Mouse (Mus musculus) stomach, postnatal 0 days (tissue): ENCODE data around the gene Tbc1d2b. TPM values are rescaled to one million over a fixed set of nuclear protein-coding genes. Genes with fewer than 3 reads are reported as not detected.

Source experiments
- ATAC-seq: fragments of 200-750 bp; cut with Nextera tagmentation; 2 replicates; pipeline ENCODE4 v1.8.0; 2017; ENCODE audit not compliant: low FRiP score, low TSS enrichment
- DNase-seq: peaks from one replicate; pipeline ENCODE4 v3.0.0-alpha.2; 2016; ENCODE audit warnings: low spot score
- H3K27ac ChIP-seq: fragments of 300-500 bp; sonication (generic); replicated peaks from 2 replicates; pipeline ENCODE4 v1.5.1; 2014; ENCODE audit warnings: mild to moderate bottlenecking, control low read depth
- H3K27me3 ChIP-seq: fragments of 300-500 bp; sonication (generic); 2 replicates; pipeline ENCODE4 v1.6.1; 2014; ENCODE audit warnings: low read length; ENCODE audit not compliant: control insufficient read depth, insufficient read depth
- H3K36me3 ChIP-seq: fragments of 300-500 bp; sonication (generic); 2 replicates; pipeline ENCODE4 v1.6.1; 2014; ENCODE audit warnings: low read length, mixed read lengths; ENCODE audit not compliant: control insufficient read depth, insufficient read depth
- H3K4me1 ChIP-seq: fragments of 300-500 bp; sonication (generic); replicated peaks from 2 replicates; pipeline ENCODE4 v1.6.1; 2014; ENCODE audit warnings: antibody characterized with exemption; ENCODE audit not compliant: control insufficient read depth, insufficient read depth
- H3K4me2 ChIP-seq: fragments of 300-500 bp; sonication (generic); replicated peaks from 2 replicates; pipeline ENCODE4 v1.6.1; 2014; ENCODE audit warnings: low read depth, mild to moderate bottlenecking, control low read depth, moderate library complexity
- H3K4me3 ChIP-seq: fragments of 300-500 bp; sonication (generic); 2 replicates; pipeline ENCODE4 v1.5.1; 2014; ENCODE audit warnings: low read depth, low read length, control low read depth
- H3K9ac ChIP-seq: fragments of 300-500 bp; sonication (generic); 2 replicates; pipeline ENCODE4 v1.6.1; 2014; ENCODE audit warnings: mild to moderate bottlenecking, low read length, control low read depth, mixed read lengths
- H3K9me3 ChIP-seq: fragments of 300-500 bp; sonication (generic); 2 replicates; pipeline ENCODE4 v1.6.1; 2016; ENCODE audit warnings: low read length; ENCODE audit not compliant: control insufficient read depth
- CTCF ChIP-seq: IDR thresholded peaks from 2 replicates; pipeline ENCODE4 v1.5.1; 2016; ENCODE audit warnings: antibody characterized with exemption, low read depth, mild to moderate bottlenecking, moderate library complexity
- EP300 ChIP-seq: optimal IDR thresholded peaks from 2 replicates; pipeline ENCODE3; 2016; ENCODE audit warnings: antibody characterized with exemption
- WGBS: fragments of 180-500 bp; shearing (Covaris S2); extraction: QIAGEN DNeasy Blood & Tissue Kit; methylation state at CpG from one replicate; pipeline ENCODE4 v1.1.7; 2014; 5-methylcytosine and 5-hydroxymethylcytosine counted together
- polyA plus RNA-seq: library from polyadenylated mRNA; unstranded; fragments of >200 nt; fragmentation: Nextera tagmentation; extraction: Ambion mirVana; gene quantifications from 2 replicates; pipeline ENCODE4 v1.2.1, GENCODE M21; 2015

Gene Tbc1d2b
- polyA plus RNA-seq, 1 experiment from 2014 or later = 6.6 TPM

- WGBS = 83% methylated on average over 5 of the region's 5 CpGs
- no peaks in the 10 kb centered on the region for H3K9me3 ChIP-seq
Measured at GRCm38 (mm10) chr9:90179409-90179808, 91.2 kb downstream of the Tbc1d2b start.

GRCm38 (mm10) chr9:90173330-90173729 is 97.3 kb downstream of the Tbc1d2b start:
- Histone ChIP-seq H3K4me3 (no peak overlapping the region), H3K4me2 (no peak overlapping the region), H3K9me3 (no peaks in the 10 kb centered on the region), H3K27ac (no peak overlapping the region), H3K36me3 (no peaks in the 10 kb centered on the region), H3K27me3 (no peaks in the 10 kb centered on the region), H3K4me1 (no peaks in the 10 kb centered on the region), H3K9ac (no peak overlapping the region)
- DNase-seq = no peak
- WGBS = 55% methylated on average over 3 of the region's 3 CpGs
- peak; percentile 58 for ATAC-seq
- TF ChIP-seq EP300 = no peak
- no peak for TF ChIP-seq CTCF

More at GRCm38 (mm10) chr9:90179409-90179808, 91.2 kb downstream of the Tbc1d2b start:
- no peaks in the 10 kb centered on the region for H3K36me3 ChIP-seq
- TF ChIP-seq CTCF = no peak
- TF ChIP-seq EP300 = no peak
- no peak for ATAC-seq
- H3K27ac ChIP-seq = no peak overlapping the region
- no peak overlapping the region for H3K4me2 ChIP-seq
- H3K4me3 ChIP-seq = no peak overlapping the region
- H3K4me1 ChIP-seq = no peaks in the 10 kb centered on the region
- DNase-seq = no peak
- no peaks in the 10 kb centered on the region for H3K27me3 ChIP-seq
- H3K9ac ChIP-seq = no peak overlapping the region

GRCm38 (mm10) chr9:90172528-90173321 is 97.9 kb downstream of the Tbc1d2b start:
- WGBS = 79% methylated on average over 8 of the region's 8 CpGs
- ATAC-seq = no peak
- H3K27me3 ChIP-seq = no peaks in the 10 kb centered on the region

GRCm38 (mm10) chr9:90171421-90171820 is 99.2 kb downstream of the Tbc1d2b start:
- Histone ChIP-seq H3K27me3 (no peaks in the 10 kb centered on the region), H3K4me1 (no peaks in the 10 kb centered on the region), H3K4me2 (no peak overlapping the region), H3K36me3 (no peaks in the 10 kb centered on the region), H3K9me3 (no peaks in the 10 kb centered on the region), H3K9ac (no peak overlapping the region), H3K4me3 (no peak overlapping the region), H3K27ac (no peak overlapping the region)
- TF ChIP-seq EP300 = no peak
- TF ChIP-seq CTCF = no peak
- ATAC-seq (no peak), DNase-seq (no peak)
- WGBS = 97% methylated on average over 19 of the region's 19 CpGs

More at GRCm38 (mm10) chr9:90172528-90173321, 97.9 kb downstream of the Tbc1d2b start:
- Histone ChIP-seq H3K9ac (no peak overlapping the region), H3K4me3 (no peak overlapping the region), H3K27ac (no peak overlapping the region), H3K36me3 (no peaks in the 10 kb centered on the region), H3K4me1 (no peaks in the 10 kb centered on the region), H3K4me2 (no peak overlapping the region), H3K9me3 (no peaks in the 10 kb centered on the region)
- no peak for DNase-seq
- TF ChIP-seq EP300 (no peak), CTCF (no peak)

- Histone ChIP-seq H3K4me3 (no peak overlapping the region), H3K27ac (no peak overlapping the region), H3K9ac (no peak overlapping the region), H3K9me3 (no peaks in the 10 kb centered on the region), H3K27me3 (no peaks in the 10 kb centered on the region), H3K4me2 (no peak overlapping the region), H3K36me3 (no peaks in the 10 kb centered on the region), H3K4me1 (no peaks in the 10 kb centered on the region)
- 73% methylated on average over 4 of the region's 4 CpGs for WGBS
- DNase-seq (no peak), ATAC-seq (no peak)
- TF ChIP-seq CTCF (no peak), EP300 (no peak)
Measured at GRCm38 (mm10) chr9:90169965-90170364, 100.6 kb downstream of the Tbc1d2b start.

- Histone ChIP-seq H3K9me3 (no peaks in the 10 kb centered on the region), H3K4me3 (no peak overlapping the region), H3K36me3 (no peaks in the 10 kb centered on the region), H3K27ac (no peak overlapping the region), H3K27me3 (no peaks in the 10 kb centered on the region), H3K9ac (no peak overlapping the region), H3K4me2 (no peak overlapping the region), H3K4me1 (no peaks in the 10 kb centered on the region)
- DNase-seq = no peak
- 70% methylated on average over 5 of the region's 5 CpGs for WGBS
- ATAC-seq = no peak
- TF ChIP-seq CTCF (no peak), EP300 (no peak)
Measured at GRCm38 (mm10) chr9:90166615-90167014, 104.0 kb downstream of the Tbc1d2b start.
